In the genomic region with DNA sequence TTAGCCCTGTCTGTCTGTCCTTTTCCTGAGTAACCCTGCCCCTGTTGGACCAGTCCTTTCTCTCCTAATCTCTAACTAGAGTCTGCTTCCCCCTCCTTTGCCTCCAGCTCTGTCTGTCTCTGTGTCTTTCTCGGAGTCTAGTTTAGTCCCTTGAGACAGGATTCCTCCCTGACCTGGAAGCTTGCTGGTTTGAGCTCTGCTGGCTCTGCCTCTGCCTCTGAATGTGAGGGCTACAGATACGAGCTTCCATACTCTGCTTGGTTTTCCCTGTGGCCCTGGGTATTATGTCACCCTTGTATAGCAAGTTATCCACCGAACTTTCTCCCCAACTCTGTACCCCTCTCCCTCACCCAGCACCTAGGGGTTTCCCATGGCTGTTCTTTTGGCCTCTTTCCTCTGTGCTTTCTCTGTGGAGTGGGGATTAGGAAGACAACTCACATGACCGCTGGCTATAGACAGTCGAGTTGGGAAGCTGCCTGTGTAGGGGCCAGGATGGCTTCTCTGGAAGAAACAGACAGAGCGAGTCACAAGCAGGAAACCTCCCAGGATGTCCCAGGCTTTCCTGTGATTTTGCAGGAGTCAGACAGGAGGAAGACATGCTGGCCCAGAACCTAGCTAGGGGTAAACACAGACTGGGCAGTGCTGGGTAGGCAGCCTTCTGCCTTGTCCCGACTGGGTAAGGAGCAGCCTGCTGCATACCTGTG, we compare ENCODE assay signal across 11 mouse cellular contexts. TPM values are rescaled to one million over a fixed set of nuclear protein-coding genes. Genes with fewer than 3 reads are reported as not detected.
DNase-seq lines count a peak whose midpoint lies in the region; ATAC-seq and TF ChIP-seq lines count a peak whose summit lies in the region.
"Had no signal": no experiment of that assay in that cellular context is flagged by ENCODE, and none has a peak within 500 bp of the region (broad histone marks: within the 10 kb centered on the region; RNA-seq: fewer than 3 reads in every experiment).

No protein-coding gene starts in this region.

- peaks cover 6% of the 10 kb centered on the region for H3K4me1 ChIP-seq in liver, adult 2 months (ENCODE audit: control insufficient read depth, insufficient read depth, low read length)

- no peaks in the 10 kb centered on the region for H3K27me3 ChIP-seq in liver, adult 2 months (ENCODE audit: control insufficient read depth, insufficient read depth, low read length)

- peaks cover 3% of the 10 kb centered on the region; the same call in 1 of the 2 replicates for H3K36me3 ChIP-seq in liver, adult 2 months (ENCODE audit: control insufficient read depth, insufficient read depth, low read length)

- H3K4me3 ChIP-seq in liver, adult 2 months (ENCODE audit: insufficient read depth, low read depth, low read length) = peak overlapping the region; percentile 8; the same call in 1 of the 2 replicates

- no peak for ATAC-seq in inflammation-experienced regulatory T-cells, adult 6 months

- H3K27ac ChIP-seq in liver, adult 2 months (replicated peaks; ENCODE audit: insufficient read depth, low read depth, low read length) = peak overlapping the region; percentile 50

- 59% methylated on average over 7 of the region's 7 CpGs for WGBS in liver, adult 2 months

- peak; percentile 20 to 48 for DNase-seq in adrenal gland, adult (ENCODE audit: inconsistent age in 2 of 2, low spot score in 1 of 2)
- no peak for DNase-seq in adrenal gland, adult 18-20 months (ENCODE audit: low spot score in 2 of 2)
- DNase-seq in liver, adult 2 months (ENCODE audit: extremely low read depth, low read depth, low spot score) = no peak
- DNase-seq in liver = no peak
- DNase-seq in induced T-regulatory cell, adult 2 months (ENCODE audit: low read depth) = peak; percentile 55
- DNase-seq in lung, postnatal 36 days = peak; percentile 52
- no peak for DNase-seq in spleen, adult 12 weeks (ENCODE audit: low spot score)
- DNase-seq: adrenal gland, postnatal 25 days; cerebellum, postnatal 14 days; left cerebral cortex, postnatal 4 days had no signal

- no peak for TF ChIP-seq CTCF in liver, adult 2 months (IDR thresholded peaks at IDR 0.05; ENCODE audit: low read depth, low read length)

- no peak for TF ChIP-seq POLR2A in liver, adult 2 months (IDR thresholded peaks at IDR 0.05; ENCODE audit: extremely low read depth, insufficient read depth, low read length)

- H3K79me2 ChIP-seq in liver, adult 2 months (ENCODE audit: control insufficient read depth, insufficient read depth, low read length) = peaks cover 4% of the 10 kb centered on the region; the same call in 1 of the 2 replicates

- H3K9ac ChIP-seq in liver, adult 2 months (ENCODE audit: low read depth, low read length) = no peak overlapping the region

RNA-seq across cellular contexts. Expression of a gene that starts 2.3 kb away (rescaled TPM):
- total RNA-seq in adrenal gland, adult 18-20 months (2021) = 10 to 100 TPM; 10.9 to 19.5 TPM
- 15.0 and 16.5 TPM in 2 replicates for total RNA-seq in liver, adult 2 months (2014; rRNA removed)
- 18.2 and 19.0 TPM in 2 replicates for polyA plus RNA-seq in liver, adult 2 months (2012; rRNA removed)
- polyA plus RNA-seq in inflammation-experienced regulatory T-cells, adult 6 months (2017; shearing (Covaris generic)) = 10 to 100 TPM; 79.6 to 89.3 (median 88.6) TPM

RNA-seq across cellular contexts. Expression of a gene that starts 2.8 kb away (rescaled TPM):
- under 1 TPM; 0.38 to 0.46 TPM for total RNA-seq in adrenal gland, adult 18-20 months (2021)
- total RNA-seq in liver, adult 2 months (2014; rRNA removed) = 0.47 and 0.65 TPM in 2 replicates
- polyA plus RNA-seq in liver, adult 2 months (2012; rRNA removed) = 0.60 and 0.87 TPM in 2 replicates
- 100 to 1,000 TPM; 258 to 621 (median 560) TPM for polyA plus RNA-seq in inflammation-experienced regulatory T-cells, adult 6 months (2017; shearing (Covaris generic))
- total RNA-seq: left cerebral cortex, postnatal 4 days had no signal

RNA-seq across cellular contexts. Expression of a gene that starts 18.6 kb away (rescaled TPM):
- total RNA-seq in adrenal gland, adult 18-20 months (2021) = 10 to 100 TPM; 33.5 to 39.1 TPM
- total RNA-seq in liver, adult 2 months (2014; rRNA removed) = 1.5 and 2.0 TPM in 2 replicates
- polyA plus RNA-seq in liver, adult 2 months (2012; rRNA removed) = 3.8 and 5.5 TPM in 2 replicates
- 10 to 100 TPM in 2 of 3 experiments, 1 to 10 TPM in 1; 9.8 to 20.8 (median 18.2) TPM for polyA plus RNA-seq in inflammation-experienced regulatory T-cells, adult 6 months (2017; shearing (Covaris generic))

RNA-seq across cellular contexts. Expression of a gene that starts 42.4 kb away (rescaled TPM):
- 100 to 1,000 TPM; 161 to 206 TPM for total RNA-seq in adrenal gland, adult 18-20 months (2021)
- total RNA-seq in liver, adult 2 months (2014; rRNA removed) = 43.0 and 44.0 TPM in 2 replicates
- 69.8 and 72.4 TPM in 2 replicates for polyA plus RNA-seq in liver, adult 2 months (2012; rRNA removed)
- polyA plus RNA-seq in inflammation-experienced regulatory T-cells, adult 6 months (2017; shearing (Covaris generic)) = 100 to 1,000 TPM in 1 of 3 experiments, 10 to 100 TPM in 2; 65.3 to 102 (median 74.3) TPM

RNA-seq across cellular contexts. Expression of a gene that starts 42.5 kb away (rescaled TPM):
- total RNA-seq in adrenal gland, adult 18-20 months (2021) = 10 to 100 TPM; 15.3 to 17.1 TPM
- total RNA-seq in liver, adult 2 months (2014; rRNA removed) = 2.4 and 4.6 TPM in 2 replicates
- 3.5 and 5.3 TPM in 2 replicates for polyA plus RNA-seq in liver, adult 2 months (2012; rRNA removed)
- polyA plus RNA-seq in inflammation-experienced regulatory T-cells, adult 6 months (2017; shearing (Covaris generic)) = 10 to 100 TPM; 25.4 to 88.8 (median 51.2) TPM

Comparison
In these comparisons a context has a peak if more than half of its experiments do, and no peak if none do; other contexts are left out.
1. DNase-seq: peak in adrenal gland, adult (2 of 2), induced T-regulatory cell, adult 2 months (single experiment) and lung, postnatal 36 days (single experiment); none in adrenal gland, adult 18-20 months (0 of 2), liver, adult 2 months (single experiment), liver (single experiment) and spleen, adult 12 weeks (single experiment).
2. RNA of a gene that starts 18.6 kb away (total RNA-seq): 33.5 to 39.1 TPM in adrenal gland, adult 18-20 months; 1.5 to 2.0 TPM in liver, adult 2 months; every median in the first group is over 10 times any median in the second.